Mouse (Mus musculus) spleen, adult 2 months (tissue): ENCODE measurements at regions not wholly inside any gene's neighbourhood (a gene's known extent, or its start where the extent isn't known, plus 50 kb on each side); places are given as distances from the start of the nearest gene placed in this dataset.

ENCODE experiments used
- CTCF ChIP-seq: fragments of 200-500 bp; IDR thresholded peaks from 2 replicates; pipeline ENCODE4 v1.5.1; 2011; ENCODE audit warnings: mild to moderate bottlenecking, inconsistent platforms; ENCODE audit not compliant: insufficient read depth, insufficient read length, insufficient replicate concordance; ENCODE audit errors: extremely low read depth
- POLR2A ChIP-seq: fragments of 200-500 bp; IDR thresholded peaks from 2 replicates; pipeline ENCODE4 v1.6.1; 2011; ENCODE audit warnings: low read depth, low read length, inconsistent platforms

DNA sequence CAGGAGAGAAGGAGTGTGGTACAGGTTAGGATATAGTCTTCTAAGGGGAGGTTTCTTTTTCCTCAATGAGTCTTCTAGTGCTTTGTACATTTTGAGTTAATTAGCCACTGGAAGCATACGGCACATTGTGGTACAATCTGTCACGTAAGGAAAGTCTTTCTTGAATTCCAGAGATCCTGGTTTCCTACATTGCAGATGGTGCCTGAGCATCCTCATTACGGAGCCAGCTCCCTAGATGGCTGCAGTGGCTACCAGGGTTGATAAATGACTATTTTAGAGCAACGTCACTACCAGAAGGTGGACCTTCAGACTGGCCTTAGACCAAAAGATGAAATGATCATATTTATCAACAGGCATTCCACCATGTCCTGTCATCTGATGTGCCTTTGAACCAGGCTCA is 84.5 kb upstream of the 1700025G04Rik start:
- TF ChIP-seq CTCF (no peak), POLR2A (no peak)
